In the genomic region with DNA sequence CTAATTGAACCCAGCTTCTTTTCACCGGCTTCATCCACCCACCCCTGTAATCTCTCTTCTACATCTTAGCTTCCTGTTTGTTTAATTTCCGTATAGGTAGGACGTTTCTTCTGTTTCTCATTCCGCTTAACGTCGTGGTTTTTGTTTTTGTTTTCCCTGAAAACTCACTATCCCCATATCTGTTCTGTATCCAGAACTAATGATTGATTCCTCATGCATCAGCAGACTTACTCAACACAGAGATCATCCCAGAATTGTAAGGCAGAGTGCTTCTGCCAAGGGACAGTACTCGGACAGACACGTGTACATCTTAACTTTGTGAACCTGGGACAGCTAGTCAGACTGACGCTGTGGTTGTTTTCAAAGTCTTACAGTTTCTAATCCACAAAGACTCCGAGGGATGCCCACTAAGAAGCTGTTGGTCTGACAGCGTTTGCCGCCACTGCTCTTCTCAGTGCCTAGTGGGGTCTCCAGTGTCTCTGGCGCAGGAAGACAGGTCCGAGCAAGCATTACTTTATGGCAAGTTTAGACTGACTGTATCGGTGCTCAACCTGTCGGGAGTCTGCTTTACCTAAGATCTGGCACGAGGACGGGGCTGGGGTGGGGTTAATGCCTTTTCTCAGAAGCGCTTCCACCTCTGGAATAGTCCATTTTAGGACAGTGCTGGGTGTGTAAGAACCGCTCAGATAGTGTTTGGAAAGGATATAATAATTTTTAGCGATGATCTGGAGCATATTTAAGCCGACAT, we compare ENCODE assay signal across 8 mouse cellular contexts. TPM values are rescaled to one million over a fixed set of nuclear protein-coding genes. Genes with fewer than 3 reads are reported as not detected.
A peak's percentile ranks its signal among the peaks of the same experiment; 100 is the strongest.
DNase-seq lines count a peak whose midpoint lies in the region; ATAC-seq lines count a peak whose summit lies in the region.

No protein-coding gene starts in this region.

- peaks cover 10% of the 10 kb centered on the region for H3K4me1 ChIP-seq in lung, embryonic 16.5 days (replicated peaks; ENCODE audit: control insufficient read depth, insufficient read depth, low read length)
- H3K4me1 ChIP-seq in embryonic facial prominence, embryonic 11.5 days (ENCODE audit: control insufficient read depth, insufficient read depth, low read length): no peaks in the 10 kb centered on the region
- peaks cover 9% of the 10 kb centered on the region; the same call in 1 of the 2 replicates for H3K4me1 ChIP-seq in hindbrain, embryonic 16.5 days (ENCODE audit: control insufficient read depth, insufficient read depth, low read depth, low read length)

- peaks cover 3% of the 10 kb centered on the region for H3K27me3 ChIP-seq in lung, embryonic 16.5 days (ENCODE audit: control insufficient read depth, insufficient read depth, low read depth, low read length)
- H3K27me3 ChIP-seq in embryonic facial prominence, embryonic 11.5 days (ENCODE audit: control insufficient read depth, insufficient read depth, low read length): peaks cover 9% of the 10 kb centered on the region
- H3K27me3 ChIP-seq in hindbrain, embryonic 16.5 days (replicated peaks; ENCODE audit: control insufficient read depth, insufficient read depth, low read length): peaks cover 13% of the 10 kb centered on the region

- ATAC-seq in lung, embryonic 16.5 days (ENCODE audit: low read depth): peak; percentile 27
- ATAC-seq in embryonic facial prominence, embryonic 11.5 days (replicated peaks; ENCODE audit: insufficient number of reproducible peaks, low FRiP score, low TSS enrichment, low read depth): no peak
- no peak for ATAC-seq in hindbrain, embryonic 16.5 days
- 0 out of 2 replicates have a peak, but pooled peaks have one; percentile 20 for ATAC-seq in megakaryocyte progenitor cell, adult 5-6 weeks (replicated peaks; ENCODE audit: poor library complexity)

- WGBS in lung, embryonic 16.5 days: 2% methylated on average over 22 of the region's 22 CpGs
- 4% methylated on average over 22 of the region's 22 CpGs for WGBS in embryonic facial prominence, embryonic 11.5 days
- WGBS in hindbrain, embryonic 16.5 days: 11% methylated on average over 22 of the region's 22 CpGs

- H3K9ac ChIP-seq in lung, embryonic 16.5 days (ENCODE audit: low read length): peak overlapping the region; percentile 70
- peak overlapping the region; percentile 43 for H3K9ac ChIP-seq in embryonic facial prominence, embryonic 11.5 days (replicated peaks; ENCODE audit: low read length)
- peak overlapping the region; percentile 50; the same call in 1 of the 2 replicates for H3K9ac ChIP-seq in hindbrain, embryonic 16.5 days (ENCODE audit: low read depth, low read length)

- H3K27ac ChIP-seq in lung, embryonic 16.5 days (ENCODE audit: low read length): no peak overlapping the region; the same call in none of the 2 replicates
- no peak overlapping the region for H3K27ac ChIP-seq in embryonic facial prominence, embryonic 11.5 days (replicated peaks; ENCODE audit: low read depth, low read length)
- H3K27ac ChIP-seq in hindbrain, embryonic 16.5 days (ENCODE audit: low read depth, low read length): no peak overlapping the region

- DNase-seq in lung, postnatal 10 days: no peak
- DNase-seq in embryonic facial prominence, embryonic 11.5 days (ENCODE audit: low spot score): peak; percentile 45
- peak; percentile 21 for DNase-seq in thymus, postnatal 25 days
- no peak for DNase-seq in ovary, adult 18-20 months (ENCODE audit: low spot score)
- no peak for DNase-seq in right cerebral cortex, postnatal 4 days

- peak overlapping the region; percentile 59 for H3K4me3 ChIP-seq in lung, embryonic 16.5 days (ENCODE audit: low read length)
- H3K4me3 ChIP-seq in embryonic facial prominence, embryonic 11.5 days (ENCODE audit: low read depth, low read length): peak overlapping the region; percentile 39
- H3K4me3 ChIP-seq in hindbrain, embryonic 16.5 days (ENCODE audit: low read length): peak overlapping the region; percentile 44

- no peaks in the 10 kb centered on the region for H3K9me3 ChIP-seq in lung, embryonic 16.5 days (ENCODE audit: control insufficient read depth, low read length)
- no peaks in the 10 kb centered on the region for H3K9me3 ChIP-seq in embryonic facial prominence, embryonic 11.5 days (replicated peaks; ENCODE audit: control insufficient read depth, low read length)
- H3K9me3 ChIP-seq in hindbrain, embryonic 16.5 days (ENCODE audit: control insufficient read depth, low read length): no peaks in the 10 kb centered on the region

- peak overlapping the region; percentile 94 for H3K4me2 ChIP-seq in lung, embryonic 16.5 days (ENCODE audit: low read depth, low read length)
- H3K4me2 ChIP-seq in embryonic facial prominence, embryonic 11.5 days (ENCODE audit: low read depth, low read length): peak overlapping the region; percentile 75
- peak overlapping the region; percentile 90 for H3K4me2 ChIP-seq in hindbrain, embryonic 16.5 days (ENCODE audit: low read length)

- no peaks in the 10 kb centered on the region for H3K36me3 ChIP-seq in lung, embryonic 16.5 days (ENCODE audit: control insufficient read depth, insufficient read depth, low read length)
- no peaks in the 10 kb centered on the region for H3K36me3 ChIP-seq in embryonic facial prominence, embryonic 11.5 days (replicated peaks; ENCODE audit: control insufficient read depth, insufficient read depth, low read depth, low read length)
- no peaks in the 10 kb centered on the region for H3K36me3 ChIP-seq in hindbrain, embryonic 16.5 days (ENCODE audit: control insufficient read depth, insufficient read depth, low read length)

RNA-seq across cellular contexts. Expression of a gene that starts 0.7 kb away (rescaled TPM):
- 12.4 and 13.2 TPM in 2 replicates for polyA plus RNA-seq in lung, embryonic 16.5 days (2015; fragmentation: Nextera tagmentation; extraction: Ambion mirVana)
- 3.2 TPM in 2 replicates for polyA plus RNA-seq in embryonic facial prominence, embryonic 11.5 days (2014; fragmentation: Nextera tagmentation; extraction: Ambion mirVana)
- 0.79 and 1.1 TPM in 2 replicates for polyA plus RNA-seq in hindbrain, embryonic 16.5 days (2015; fragmentation: Nextera tagmentation; extraction: Ambion mirVana)
- total RNA-seq in megakaryocyte progenitor cell, adult 5-6 weeks (2015): 9.3 and 12.0 TPM in 2 replicates
- total RNA-seq in megakaryocyte progenitor cell, adult 5-6 weeks (2017): 10.4 and 10.6 TPM in 2 replicates

Comparison
In these comparisons a context has a peak if more than half of its experiments do, and no peak if none do; other contexts are left out.
1. ATAC-seq: peak in lung, embryonic 16.5 days (single experiment) and megakaryocyte progenitor cell, adult 5-6 weeks (single experiment); none in embryonic facial prominence, embryonic 11.5 days (single experiment) and hindbrain, embryonic 16.5 days (single experiment).
2. DNase-seq: peak in embryonic facial prominence, embryonic 11.5 days (single experiment) and thymus, postnatal 25 days (single experiment); none in lung, postnatal 10 days (single experiment), ovary, adult 18-20 months (single experiment) and right cerebral cortex, postnatal 4 days (single experiment).
3. Peak in every context shown above with its lines, with median percentiles within 50 percentile points of each other: H3K4me2 ChIP-seq, H3K4me3 ChIP-seq and H3K9ac ChIP-seq.